Mouse (Mus musculus) left cerebral cortex, adult 18-20 months (tissue): ENCODE measurements at regions not wholly inside any gene's neighbourhood (a gene's known extent, or its start where the extent isn't known, plus 50 kb on each side); places are given as distances from the start of the nearest gene placed in this dataset.
"Not testable (repeated sequence)": the region's sequence is repeated elsewhere in the genome, so short reads cannot be mapped to it uniquely, and the experiment has no call there.

Source experiments
- DNase-seq, 2 experiments: peaks; one replicate each; pipeline ENCODE4 v3.0.0; 2021 to 2022; ENCODE audit warnings: low spot score in 2 of 2, mixed read lengths in 1 of 2

GRCm38 (mm10) chr6:22523582-22524234 lies 167.7 kb upstream of the Fam3c start:
- no peak for DNase-seq

GRCm38 (mm10) chr6:22506871-22507270 lies 150.8 kb upstream of the Fam3c start:
- DNase-seq = no peak

GRCm38 (mm10) chr6:22497306-22497705 lies 141.3 kb upstream of the Fam3c start:
- DNase-seq = no peak

- DNase-seq = no peak
Observed at GRCm38 (mm10) chr6:22496471-22496870, 140.4 kb upstream of the Fam3c start.

GRCm38 (mm10) chr6:22493632-22494260 lies 137.7 kb upstream of the Fam3c start:
- DNase-seq = peak in 1 of 2 experiments; percentile 12

- no peak for DNase-seq
Observed at GRCm38 (mm10) chr6:22492896-22493295, 136.9 kb upstream of the Fam3c start.

- DNase-seq = no peak
Observed at GRCm38 (mm10) chr6:22490762-22491161, 134.7 kb upstream of the Fam3c start.

- DNase-seq = no peak
Observed at GRCm38 (mm10) chr6:22487467-22487866, 131.4 kb upstream of the Fam3c start.

- no peak for DNase-seq
Observed at GRCm38 (mm10) chr6:22485828-22486518, 129.9 kb upstream of the Fam3c start.

- DNase-seq = not testable (repeated sequence)
Observed at GRCm38 (mm10) chr6:22482257-22482656, 126.2 kb upstream of the Fam3c start.

- DNase-seq = no peak
Observed at GRCm38 (mm10) chr6:22474604-22475003, 118.6 kb upstream of the Fam3c start.

- DNase-seq = peak; percentile 21 to 40
Observed at GRCm38 (mm10) chr6:22474011-22474410, 118.0 kb upstream of the Fam3c start.

- not testable (repeated sequence) for DNase-seq
Observed at GRCm38 (mm10) chr6:22472400-22472799, 116.4 kb upstream of the Fam3c start.

GRCm38 (mm10) chr6:22467334-22467993 lies 111.4 kb upstream of the Fam3c start:
- DNase-seq = no peak

GRCm38 (mm10) chr6:22465926-22466325 lies 109.9 kb upstream of the Fam3c start:
- no peak for DNase-seq

GRCm38 (mm10) chr6:22459440-22460016 lies 103.5 kb upstream of the Fam3c start:
- no peak for DNase-seq

- no peak for DNase-seq
Observed at GRCm38 (mm10) chr6:22452203-22452602, 96.2 kb upstream of the Fam3c start.

GRCm38 (mm10) chr6:22450501-22450900 lies 94.5 kb upstream of the Fam3c start:
- DNase-seq = no peak

GRCm38 (mm10) chr6:22448906-22449305 lies 92.9 kb upstream of the Fam3c start:
- DNase-seq = no peak

GRCm38 (mm10) chr6:22447636-22448035 lies 91.6 kb upstream of the Fam3c start:
- no peak for DNase-seq

- no peak for DNase-seq
Observed at GRCm38 (mm10) chr6:22446621-22447310, 90.7 kb upstream of the Fam3c start.
